ENCODE assay signal across 8 mouse cellular contexts in genomic region chr7:126701070-126701469, GRCm38 (mm10). TPM values are rescaled to one million over a fixed set of nuclear protein-coding genes. Genes with fewer than 3 reads are reported as not detected.
A peak's percentile ranks its signal among the peaks of the same experiment; 100 is the strongest.
DNase-seq lines count a peak whose midpoint lies in the region; ATAC-seq and TF ChIP-seq lines count a peak whose summit lies in the region.

No protein-coding gene starts in this region.

- H3K9ac ChIP-seq in heart, embryonic 12.5 days: peak overlapping the region; percentile 37; the same call in 1 of the 2 replicates
- 0 out of 2 replicates have a peak overlapping the region, but pooled peaks have one; percentile 48 for H3K9ac ChIP-seq in kidney, embryonic 16.5 days (replicated peaks; ENCODE audit: low read length)
- peak overlapping the region; percentile 27; the same call in 1 of the 2 replicates for H3K9ac ChIP-seq in liver, embryonic 11.5 days (ENCODE audit: low read depth, low read length)

- H3K79me2 ChIP-seq in myocyte (ENCODE audit: control insufficient read depth, insufficient read depth): peaks cover 14% of the 10 kb centered on the region

- no peak overlapping the region for H3ac ChIP-seq in myocyte (ENCODE audit: control insufficient read depth, insufficient read length)

- no peaks in the 10 kb centered on the region for H3K9me3 ChIP-seq in heart, embryonic 12.5 days (replicated peaks)
- H3K9me3 ChIP-seq in kidney, embryonic 16.5 days (ENCODE audit: low read length): no peaks in the 10 kb centered on the region
- H3K9me3 ChIP-seq in liver, embryonic 11.5 days (ENCODE audit: control insufficient read depth, low read length): no peaks in the 10 kb centered on the region

- H3K27ac ChIP-seq in bone marrow macrophage, adult 2 months (ENCODE audit: insufficient read depth, low read depth, low read length): peak overlapping the region; percentile 92
- H3K27ac ChIP-seq in embryonic fibroblast, embryonic 13.5 days (ENCODE audit: insufficient read depth, low read length): no peak overlapping the region
- no peak overlapping the region for H3K27ac ChIP-seq in heart, embryonic 12.5 days (ENCODE audit: poor library complexity, severe bottlenecking)
- no peak overlapping the region for H3K27ac ChIP-seq in kidney, embryonic 16.5 days (ENCODE audit: low read length)
- H3K27ac ChIP-seq in liver, embryonic 11.5 days (ENCODE audit: low read depth, low read length): no peak overlapping the region; the same call in 1 of the 2 replicates

- peak overlapping the region; percentile 85 for H3K4me3 ChIP-seq in bone marrow macrophage, adult 2 months (ENCODE audit: insufficient read depth, low read length)
- H3K4me3 ChIP-seq in embryonic fibroblast, embryonic 13.5 days (ENCODE audit: insufficient read depth, low read length): no peak overlapping the region
- peak overlapping the region; percentile 7; the same call in 1 of the 2 replicates for H3K4me3 ChIP-seq in heart, embryonic 12.5 days
- H3K4me3 ChIP-seq in kidney, embryonic 16.5 days (ENCODE audit: low read length): no peak overlapping the region; the same call in 1 of the 2 replicates
- H3K4me3 ChIP-seq in liver, embryonic 11.5 days (ENCODE audit: low read depth, low read length): peak overlapping the region; percentile 11; the same call in 1 of the 2 replicates
- no peak overlapping the region for H3K4me3 ChIP-seq in myocyte

- peak; percentile 96 to 97 for DNase-seq in B cell, adult 2 months
- DNase-seq in liver, embryonic 11.5 days (ENCODE audit: low spot score): peak; percentile 81
- peak; percentile 91 to 98 for DNase-seq in spleen, postnatal 4 days (ENCODE audit: low spot score in 2 of 2)

- H3K4me2 ChIP-seq in heart, embryonic 12.5 days: peak overlapping the region; percentile 53
- H3K4me2 ChIP-seq in kidney, embryonic 16.5 days (replicated peaks; ENCODE audit: low read depth, low read length): peak overlapping the region; percentile 36
- H3K4me2 ChIP-seq in liver, embryonic 11.5 days: peak overlapping the region; percentile 75
- H3K4me2 ChIP-seq in myocyte (ENCODE audit: low read depth): no peak overlapping the region

- H3K36me3 ChIP-seq in heart, embryonic 12.5 days: no peaks in the 10 kb centered on the region
- H3K36me3 ChIP-seq in kidney, embryonic 16.5 days (ENCODE audit: insufficient read depth, low read length): no peaks in the 10 kb centered on the region
- H3K36me3 ChIP-seq in liver, embryonic 11.5 days (ENCODE audit: control insufficient read depth, insufficient read depth, low read length): peaks cover 5% of the 10 kb centered on the region
- H3K36me3 ChIP-seq in myocyte (ENCODE audit: control insufficient read depth, insufficient read depth): no peaks in the 10 kb centered on the region

- WGBS in heart, embryonic 12.5 days: under 1% methylated on average over 11 of the region's 11 CpGs
- WGBS in kidney, embryonic 16.5 days: 2% methylated on average over 11 of the region's 11 CpGs
- WGBS in liver, embryonic 11.5 days: 2% methylated on average over 11 of the region's 11 CpGs

- TF ChIP-seq POLR2A in bone marrow macrophage, adult 2 months (IDR thresholded peaks at IDR 0.05; ENCODE audit: borderline replicate concordance, low read depth, low read length): 0 out of 2 replicates have a peak, but pooled peaks have one; percentile 8
- TF ChIP-seq POLR2A in embryonic fibroblast, embryonic 13.5 days (IDR thresholded peaks at IDR 0.05; ENCODE audit: low read depth, low read length): no peak
- no peak for TF ChIP-seq POLR2A in myocyte (IDR thresholded peaks at IDR 0.05; ENCODE audit: insufficient read length, low read depth)

- peaks cover 31% of the 10 kb centered on the region for H3K4me1 ChIP-seq in bone marrow macrophage, adult 2 months (ENCODE audit: control insufficient read depth, insufficient read depth, low read length)
- peaks cover 7% of the 10 kb centered on the region; the same call in 1 of the 2 replicates for H3K4me1 ChIP-seq in embryonic fibroblast, embryonic 13.5 days (ENCODE audit: control insufficient read depth, insufficient read depth, low read length)
- peaks cover 34% of the 10 kb centered on the region for H3K4me1 ChIP-seq in heart, embryonic 12.5 days (replicated peaks)
- H3K4me1 ChIP-seq in kidney, embryonic 16.5 days (ENCODE audit: insufficient read depth, low read length): peaks cover 25% of the 10 kb centered on the region
- H3K4me1 ChIP-seq in liver, embryonic 11.5 days (replicated peaks; ENCODE audit: control insufficient read depth, insufficient read depth, low read length): peaks cover 18% of the 10 kb centered on the region

- H3K27me3 ChIP-seq in heart, embryonic 12.5 days (replicated peaks): peaks cover 43% of the 10 kb centered on the region
- peaks cover 19% of the 10 kb centered on the region for H3K27me3 ChIP-seq in kidney, embryonic 16.5 days (ENCODE audit: insufficient read depth, low read length)
- H3K27me3 ChIP-seq in liver, embryonic 11.5 days (replicated peaks; ENCODE audit: control insufficient read depth, insufficient read depth, low read length): peaks cover 6% of the 10 kb centered on the region; the same call in 1 of the 2 replicates
- H3K27me3 ChIP-seq in myocyte (ENCODE audit: control insufficient read depth, insufficient read depth, insufficient read length): peaks cover 7% of the 10 kb centered on the region

- TF ChIP-seq CTCF in bone marrow macrophage, adult 2 months (IDR thresholded peaks at IDR 0.05; ENCODE audit: low read depth, low read length): peak; percentile 78
- TF ChIP-seq CTCF in embryonic fibroblast, embryonic 13.5 days (IDR thresholded peaks at IDR 0.05; ENCODE audit: borderline replicate concordance, insufficient read depth, low read length): peak; percentile 93

- peak; percentile 62 for ATAC-seq in heart, embryonic 12.5 days (ENCODE audit: insufficient number of reproducible peaks, low FRiP score)
- peak; percentile 52; the same call in 1 of the 2 replicates for ATAC-seq in kidney, embryonic 16.5 days (ENCODE audit: low FRiP score, low TSS enrichment)
- ATAC-seq in liver, embryonic 11.5 days (replicated peaks; ENCODE audit: low FRiP score): peak; percentile 63

TF ChIP-seq in myocyte, 11 proteins besides CTCF, POLR2A, EP300 and RAD21:
- TF ChIP-seq USF1 (IDR thresholded peaks at IDR 0.05; ENCODE audit: low read depth) (peak; percentile 67), CEBPB (IDR thresholded peaks at IDR 0.05; ENCODE audit: insufficient read depth, poor library complexity, severe bottlenecking) (no peak)

RNA-seq across cellular contexts. Expression of gene Slx1b, which starts 5.5 kb away (rescaled TPM):
- 8.4 and 11.6 TPM in 2 replicates for polyA plus RNA-seq in bone marrow macrophage, adult 2 months (2012; ENCODE audit: insufficient read depth, insufficient read length, missing spikeins)
- polyA plus RNA-seq in embryonic fibroblast, embryonic 13.5 days (2011; ENCODE audit: insufficient read length, low read depth, missing spikeins): 5.7 and 8.7 TPM in 2 replicates
- 6.9 and 7.5 TPM in 2 replicates for polyA plus RNA-seq in heart, embryonic 12.5 days (2016; fragmentation: Nextera tagmentation; extraction: Ambion mirVana)
- 9.5 and 12.3 TPM in 2 replicates for polyA plus RNA-seq in kidney, embryonic 16.5 days (2015; fragmentation: Nextera tagmentation; extraction: Ambion mirVana)
- 6.6 and 7.7 TPM in 2 replicates for polyA plus RNA-seq in liver, embryonic 11.5 days (2014; fragmentation: Nextera tagmentation; extraction: Ambion mirVana)
- 5.8 TPM for polyA plus RNA-seq in myocyte (2012; fragmentation: generic; extraction: Trizol)

RNA-seq across cellular contexts. Expression of gene Bola2, which starts 5.9 kb away (rescaled TPM):
- 62.1 and 63.7 TPM in 2 replicates for polyA plus RNA-seq in bone marrow macrophage, adult 2 months (2012; ENCODE audit: insufficient read depth, insufficient read length, missing spikeins)
- 56.5 and 84.6 TPM in 2 replicates for polyA plus RNA-seq in embryonic fibroblast, embryonic 13.5 days (2011; ENCODE audit: insufficient read length, low read depth, missing spikeins)
- 102 and 120 TPM in 2 replicates for polyA plus RNA-seq in heart, embryonic 12.5 days (2016; fragmentation: Nextera tagmentation; extraction: Ambion mirVana)
- 119 and 122 TPM in 2 replicates for polyA plus RNA-seq in kidney, embryonic 16.5 days (2015; fragmentation: Nextera tagmentation; extraction: Ambion mirVana)
- 210 and 217 TPM in 2 replicates for polyA plus RNA-seq in liver, embryonic 11.5 days (2014; fragmentation: Nextera tagmentation; extraction: Ambion mirVana)
- polyA plus RNA-seq in myocyte (2012; fragmentation: generic; extraction: Trizol): 79.7 TPM

RNA-seq across cellular contexts. Expression of gene Coro1a, which starts 6.5 kb away (rescaled TPM):
- 622 and 668 TPM in 2 replicates for polyA plus RNA-seq in bone marrow macrophage, adult 2 months (2012; ENCODE audit: insufficient read depth, insufficient read length, missing spikeins)
- polyA plus RNA-seq in embryonic fibroblast, embryonic 13.5 days (2011; ENCODE audit: insufficient read length, low read depth, missing spikeins): 1.0 and 6.5 TPM in 2 replicates
- 9.2 and 9.8 TPM in 2 replicates for polyA plus RNA-seq in heart, embryonic 12.5 days (2016; fragmentation: Nextera tagmentation; extraction: Ambion mirVana)
- polyA plus RNA-seq in kidney, embryonic 16.5 days (2015; fragmentation: Nextera tagmentation; extraction: Ambion mirVana): 17.5 and 19.7 TPM in 2 replicates
- polyA plus RNA-seq in liver, embryonic 11.5 days (2014; fragmentation: Nextera tagmentation; extraction: Ambion mirVana): 94.0 and 94.9 TPM in 2 replicates
- polyA plus RNA-seq in myocyte (2012; fragmentation: generic; extraction: Trizol): 0.14 TPM

RNA-seq across cellular contexts. Expression of gene Sult1a1, which starts 24.8 kb away (rescaled TPM):
- polyA plus RNA-seq in bone marrow macrophage, adult 2 months (2012; ENCODE audit: insufficient read depth, insufficient read length, missing spikeins): 42.3 and 56.8 TPM in 2 replicates
- 0.95 TPM in 1 of 2 replicates, not detected in the other for polyA plus RNA-seq in embryonic fibroblast, embryonic 13.5 days (2011; ENCODE audit: insufficient read length, low read depth, missing spikeins)
- polyA plus RNA-seq in heart, embryonic 12.5 days (2016; fragmentation: Nextera tagmentation; extraction: Ambion mirVana): 3.7 TPM in 2 replicates
- 9.1 and 9.4 TPM in 2 replicates for polyA plus RNA-seq in kidney, embryonic 16.5 days (2015; fragmentation: Nextera tagmentation; extraction: Ambion mirVana)
- 0.14 and 0.44 TPM in 2 replicates for polyA plus RNA-seq in liver, embryonic 11.5 days (2014; fragmentation: Nextera tagmentation; extraction: Ambion mirVana)
- polyA plus RNA-seq in myocyte (2012; fragmentation: generic; extraction: Trizol): not detected

RNA-seq across cellular contexts. Expression of gene Sgf29, which starts 52.0 kb away (rescaled TPM):
- 28.6 and 31.7 TPM in 2 replicates for polyA plus RNA-seq in bone marrow macrophage, adult 2 months (2012; ENCODE audit: insufficient read depth, insufficient read length, missing spikeins)
- polyA plus RNA-seq in embryonic fibroblast, embryonic 13.5 days (2011; ENCODE audit: insufficient read length, low read depth, missing spikeins): 17.7 and 30.3 TPM in 2 replicates
- 26.9 and 27.2 TPM in 2 replicates for polyA plus RNA-seq in heart, embryonic 12.5 days (2016; fragmentation: Nextera tagmentation; extraction: Ambion mirVana)
- polyA plus RNA-seq in kidney, embryonic 16.5 days (2015; fragmentation: Nextera tagmentation; extraction: Ambion mirVana): 50.7 and 57.2 TPM in 2 replicates
- 53.7 and 64.5 TPM in 2 replicates for polyA plus RNA-seq in liver, embryonic 11.5 days (2014; fragmentation: Nextera tagmentation; extraction: Ambion mirVana)
- 35.3 TPM for polyA plus RNA-seq in myocyte (2012; fragmentation: generic; extraction: Trizol)

Comparison
In these comparisons a context has a peak if more than half of its experiments do, and no peak if none do; other contexts are left out.
1. H3K4me3 ChIP-seq: peak in bone marrow macrophage, adult 2 months (single experiment), heart, embryonic 12.5 days (single experiment) and liver, embryonic 11.5 days (single experiment); none in embryonic fibroblast, embryonic 13.5 days (single experiment), kidney, embryonic 16.5 days (single experiment) and myocyte (single experiment).
2. Peak in every context shown above with its lines, with median percentiles within 50 percentile points of each other: DNase-seq, ATAC-seq and H3K9ac ChIP-seq.